Mouse (Mus musculus) MEL (cell line): ENCODE data around the gene Gstk1.

Experiments used
- CTCF ChIP-seq, 3 experiments: IDR thresholded peaks in 2 of 3; conservative IDR thresholded peaks in 1 of 3; 2 replicates each; pipeline ENCODE4 v1.5.1; 2011 to 2012; ENCODE audit warnings: low read length in 3 of 3, low read depth in 2 of 3, mild to moderate bottlenecking in 2 of 3, improper control_type of control experiment in 1 of 3, inconsistent platforms in 1 of 3, mixed read lengths in 1 of 3, moderate library complexity in 1 of 3; ENCODE audit not compliant: control insufficient read depth in 1 of 3, insufficient read depth in 1 of 3, poor library complexity in 1 of 3, severe bottlenecking in 1 of 3
- E2F4 ChIP-seq: IDR thresholded peaks from 2 replicates; pipeline ENCODE4 v1.6.1; 2011; ENCODE audit warnings: low read depth, low read length, improper control_type of control experiment, borderline replicate concordance
- EP300 ChIP-seq, 2 experiments: IDR thresholded peaks; 2 replicates each; pipeline ENCODE4 v1.6.1; 2011; ENCODE audit warnings: improper control_type of control experiment in 2 of 2, low read length in 2 of 2, low read depth in 1 of 2, mild to moderate bottlenecking in 1 of 2
- HCFC1 ChIP-seq: IDR thresholded peaks from 2 replicates; pipeline ENCODE4 v1.6.1; 2012; ENCODE audit warnings: low read depth, mild to moderate bottlenecking, inconsistent platforms, low read length, improper control_type of control experiment, moderate library complexity
- POLR2A ChIP-seq, 2 experiments: IDR thresholded peaks; 2 replicates each; pipeline ENCODE4 v1.6.1; 2011 to 2012; ENCODE audit warnings: low read length in 2 of 2, mild to moderate bottlenecking in 2 of 2, control low read depth in 1 of 2, improper control_type of control experiment in 1 of 2, low read depth in 1 of 2, moderate library complexity in 1 of 2; ENCODE audit not compliant: control insufficient read depth in 1 of 2, insufficient read depth in 1 of 2, poor library complexity in 1 of 2
- UBTF ChIP-seq: IDR thresholded peaks from 2 replicates; pipeline ENCODE4 v1.6.1; 2012; ENCODE audit warnings: low read depth, mild to moderate bottlenecking, inconsistent platforms, low read length, improper control_type of control experiment, moderate library complexity, borderline replicate concordance; ENCODE audit not compliant: insufficient read depth
- USF2 ChIP-seq, 2 experiments: IDR thresholded peaks; 2 replicates each; pipeline ENCODE4 v1.6.1; 2011 to 2012; ENCODE audit warnings: improper control_type of control experiment in 2 of 2, low read length in 2 of 2, borderline replicate concordance in 1 of 2, inconsistent platforms in 1 of 2, low read depth in 1 of 2, mild to moderate bottlenecking in 1 of 2; ENCODE audit not compliant: insufficient read depth in 1 of 2
- ZMIZ1 ChIP-seq: IDR thresholded peaks from 2 replicates; pipeline ENCODE4 v1.6.1; 2012; ENCODE audit warnings: low read depth, mild to moderate bottlenecking, inconsistent platforms, low read length, improper control_type of control experiment, moderate library complexity

DNA sequence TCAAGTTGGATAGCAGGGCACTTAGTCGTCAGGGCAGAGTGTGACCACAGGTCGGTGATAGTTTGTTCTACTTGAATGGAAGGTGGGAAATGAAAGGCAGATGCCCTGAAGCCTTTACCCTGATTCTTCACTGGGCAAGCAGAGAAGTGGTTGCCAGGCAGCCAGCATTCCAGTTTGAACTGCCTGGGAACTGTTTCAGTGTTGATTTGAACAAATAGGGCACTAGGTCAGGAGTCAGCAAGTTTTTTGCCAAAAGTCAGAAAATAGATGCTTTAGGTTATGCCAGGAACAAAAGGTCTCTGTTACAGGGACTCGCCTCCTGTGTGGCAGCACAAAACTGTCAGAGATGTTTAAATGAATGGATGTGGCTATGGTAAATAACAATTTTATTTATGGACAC, 23.4 kb upstream of the Gstk1 start:
- TF ChIP-seq CTCF (IDR thresholded peaks at IDR 0.05 in 2 of 3, conservative IDR thresholded peaks at IDR 0.05 in 1 of 3; ENCODE audit: control insufficient read depth in 1 of 3, insufficient read depth in 1 of 3, low read depth in 2 of 3, low read length in 3 of 3, poor library complexity in 1 of 3, severe bottlenecking in 1 of 3): no peak
- no peak for TF ChIP-seq UBTF
- TF ChIP-seq POLR2A (IDR thresholded peaks at IDR 0.05; ENCODE audit: control insufficient read depth in 1 of 2, insufficient read depth in 1 of 2, low read depth in 1 of 2, low read length in 2 of 2, poor library complexity in 1 of 2): no peak
- no peak for TF ChIP-seq ZMIZ1
- TF ChIP-seq EP300 (IDR thresholded peaks at IDR 0.05; ENCODE audit: low read depth in 1 of 2, low read length in 2 of 2): no peak
- TF ChIP-seq USF2 (IDR thresholded peaks at IDR 0.05; ENCODE audit: borderline replicate concordance in 1 of 2, insufficient read depth in 1 of 2, low read depth in 1 of 2, low read length in 2 of 2): no peak
- no peak for TF ChIP-seq HCFC1
- no peak for TF ChIP-seq E2F4
